Mouse (Mus musculus) liver, postnatal 0 days (tissue): ENCODE data around the gene Cfap20.

Source experiments
- CTCF ChIP-seq: sonication (generic); IDR thresholded peaks from 2 replicates; pipeline ENCODE4 v1.5.1; 2016; ENCODE audit warnings: antibody characterized with exemption, low read depth
- EP300 ChIP-seq: IDR thresholded peaks from 2 replicates; pipeline ENCODE4 v1.6.1; 2016; ENCODE audit warnings: antibody characterized with exemption, low read depth, mild to moderate bottlenecking

- TF ChIP-seq CTCF, result no peak
- no peak for TF ChIP-seq EP300
Measured at GRCm38 (mm10) chr8:95375374-95375930, 59.2 kb downstream of the Cfap20 start.
